Mouse (Mus musculus) CH12.LX (cell line): ENCODE measurements around the gene Slc30a1. TPM values are rescaled to one million over a fixed set of nuclear protein-coding genes. Genes with fewer than 3 reads are reported as not detected.

Source experiments
- DNase-seq: peaks from one replicate; pipeline ENCODE4 v3.0.0-alpha.2; 2013; ENCODE audit errors: extremely low read depth
- H3K27ac ChIP-seq: 2 replicates; pipeline ENCODE4 v1.5.1; 2012; ENCODE audit warnings: low read depth, mild to moderate bottlenecking, control low read depth, moderate library complexity; ENCODE audit not compliant: insufficient read depth
- H3K27me3 ChIP-seq: replicated peaks from 2 replicates; pipeline ENCODE3; 2012; ENCODE audit warnings: inconsistent platforms
- H3K36me3 ChIP-seq, 2 experiments: replicated peaks in 1 of 2; 2 replicates each; pipeline versions ENCODE3 to v1.6.1; 2012; ENCODE audit warnings: inconsistent platforms in 1 of 2, low read length in 1 of 2, mild to moderate bottlenecking in 1 of 2, mixed read lengths in 1 of 2, moderate library complexity in 1 of 2; ENCODE audit not compliant: control insufficient read depth in 1 of 2, insufficient read depth in 1 of 2
- H3K4me1 ChIP-seq, 2 experiments: 2 replicates each; pipeline ENCODE4 v1.6.1; 2012; ENCODE audit warnings: inconsistent platforms in 1 of 2, moderate library complexity in 1 of 2; ENCODE audit not compliant: insufficient read depth in 2 of 2, control insufficient read depth in 1 of 2
- H3K4me2 ChIP-seq: 2 replicates; pipeline ENCODE4 v1.6.1; 2012; ENCODE audit warnings: low read depth, mild to moderate bottlenecking, control low read depth; ENCODE audit not compliant: poor library complexity, insufficient read depth, severe bottlenecking
- H3K4me3 ChIP-seq, 3 experiments: fragments of 150-350 bp in 1 of 3; sonication (generic) in 1 of 3; replicated peaks in 1 of 3; 2 replicates each; pipeline versions ENCODE3 to v1.5.1; 2011 to 2012; ENCODE audit warnings: low read depth in 2 of 3, low read length in 2 of 3, mild to moderate bottlenecking in 2 of 3, moderate library complexity in 2 of 3, control low read depth in 1 of 3, improper control_type of control experiment in 1 of 3, inconsistent platforms in 1 of 3, mixed read lengths in 1 of 3; ENCODE audit not compliant: poor library complexity in 1 of 3
- H3K79me2 ChIP-seq: replicated peaks from 2 replicates; pipeline ENCODE4 v1.6.1; 2012; ENCODE audit warnings: mild to moderate bottlenecking, moderate library complexity; ENCODE audit not compliant: control insufficient read depth, poor library complexity, insufficient read depth, severe bottlenecking; ENCODE audit errors: extremely low read depth
- H3K9ac ChIP-seq: 2 replicates; pipeline ENCODE4 v1.6.1; 2012; ENCODE audit warnings: low read depth, mild to moderate bottlenecking, control low read depth, moderate library complexity; ENCODE audit not compliant: insufficient read depth
- H3K9me3 ChIP-seq: replicated peaks from 2 replicates; pipeline ENCODE3; 2012; ENCODE audit warnings: low read length, inconsistent platforms, mixed read lengths
- CHD1 ChIP-seq: IDR thresholded peaks from 2 replicates; pipeline ENCODE4 v1.6.1; 2012; ENCODE audit warnings: low read depth, low read length, improper control_type of control experiment, inconsistent platforms
- CTCF ChIP-seq, 2 experiments: IDR thresholded peaks in 1 of 2; conservative IDR thresholded peaks in 1 of 2; 2 replicates each; pipeline ENCODE4 v1.5.1; 2011 to 2012; ENCODE audit warnings: low read depth in 2 of 2, low read length in 2 of 2, improper control_type of control experiment in 1 of 2, inconsistent platforms in 1 of 2, mild to moderate bottlenecking in 1 of 2, moderate library complexity in 1 of 2
- E2F4 ChIP-seq: IDR thresholded peaks from 2 replicates; pipeline ENCODE4 v1.6.1; 2011; ENCODE audit warnings: low read depth, low read length, improper control_type of control experiment; ENCODE audit not compliant: insufficient replicate concordance
- EP300 ChIP-seq: IDR thresholded peaks from 2 replicates; pipeline ENCODE4 v1.6.1; 2011; ENCODE audit warnings: low read length, improper control_type of control experiment
- ETS1 ChIP-seq: conservative IDR thresholded peaks from 2 replicates; pipeline ENCODE4 v1.6.1; 2012; ENCODE audit warnings: low read depth, mild to moderate bottlenecking, inconsistent platforms, low read length, improper control_type of control experiment, moderate library complexity
- GABPA ChIP-seq: IDR thresholded peaks from 2 replicates; pipeline ENCODE4 v1.6.1; 2012; ENCODE audit warnings: low read depth, low read length, improper control_type of control experiment, inconsistent platforms; ENCODE audit not compliant: insufficient replicate concordance
- IRF4 ChIP-seq: IDR thresholded peaks from 2 replicates; pipeline ENCODE4 v1.6.1; 2014; ENCODE audit warnings: low read depth, mild to moderate bottlenecking, inconsistent platforms, low read length, improper control_type of control experiment
- JUND ChIP-seq: conservative IDR thresholded peaks from 2 replicates; pipeline ENCODE4 v1.6.1; 2011; ENCODE audit warnings: low read depth, low read length, improper control_type of control experiment
- KAT2A ChIP-seq: IDR thresholded peaks from 2 replicates; pipeline ENCODE4 v1.6.1; 2012; ENCODE audit warnings: low read length, improper control_type of control experiment, inconsistent platforms; ENCODE audit not compliant: insufficient replicate concordance
- MAX ChIP-seq: IDR thresholded peaks from 2 replicates; pipeline ENCODE4 v1.6.1; 2011; ENCODE audit warnings: low read length, improper control_type of control experiment
- MAZ ChIP-seq: IDR thresholded peaks from 2 replicates; pipeline ENCODE4 v1.6.1; 2012; ENCODE audit warnings: low read depth, mild to moderate bottlenecking, inconsistent platforms, low read length, improper control_type of control experiment, moderate library complexity
- MXI1 ChIP-seq: IDR thresholded peaks from 2 replicates; pipeline ENCODE4 v1.6.1; 2011; ENCODE audit warnings: mild to moderate bottlenecking, low read depth, low read length, improper control_type of control experiment
- MYC ChIP-seq: IDR thresholded peaks from 2 replicates; pipeline ENCODE4 v1.6.1; 2011; ENCODE audit warnings: low read depth, mild to moderate bottlenecking, improper control_type of control experiment, low read length
- NELFE ChIP-seq: IDR thresholded peaks from 2 replicates; pipeline ENCODE4 v1.6.1; 2011; ENCODE audit warnings: low read depth, low read length, improper control_type of control experiment
- POLR2A ChIP-seq: IDR thresholded peaks from 2 replicates; pipeline ENCODE4 v1.6.1; 2011; ENCODE audit warnings: low read depth, mild to moderate bottlenecking, improper control_type of control experiment, low read length
- RCOR1 ChIP-seq: conservative IDR thresholded peaks from 2 replicates; pipeline ENCODE4 v1.6.1; 2012; ENCODE audit warnings: low read depth, mild to moderate bottlenecking, inconsistent platforms, low read length, improper control_type of control experiment
- TBP ChIP-seq: conservative IDR thresholded peaks from 2 replicates; pipeline ENCODE4 v1.6.1; 2011; ENCODE audit warnings: low read depth, low read length, improper control_type of control experiment
- TCF12 ChIP-seq: IDR thresholded peaks from 2 replicates; pipeline ENCODE4 v1.6.1; 2014; ENCODE audit warnings: low read depth, mild to moderate bottlenecking, inconsistent platforms, low read length, improper control_type of control experiment
- USF1 ChIP-seq: IDR thresholded peaks from 2 replicates; pipeline ENCODE4 v1.6.1; 2014; ENCODE audit warnings: low read depth, mild to moderate bottlenecking, inconsistent platforms, low read length, improper control_type of control experiment
- ZC3H11A ChIP-seq: IDR thresholded peaks from 2 replicates; pipeline ENCODE4 v1.6.1; 2012; ENCODE audit warnings: low read depth, mild to moderate bottlenecking, inconsistent platforms, low read length, improper control_type of control experiment
- ZNF384 ChIP-seq: IDR thresholded peaks from 2 replicates; pipeline ENCODE4 v1.6.1; 2012; ENCODE audit warnings: low read depth, low read length, improper control_type of control experiment, inconsistent platforms
- dilution Hi-C: fragments of 300-500 bp; cut with MboI; formaldehyde crosslinking; loops from 2 replicates; pipeline ENCODE4 v1.14.3; 2020; ENCODE audit warnings: low sequenced_read_pairs; ENCODE audit not compliant: extremely low pct_unique_long_range_greater_than_20kb, extremely low pct_ligation_motif_present
- in situ Hi-C: fragments of 300-500 bp; cut with MboI; formaldehyde crosslinking; loops from 3 replicates; pipeline ENCODE4 v1.14.3; 2019; ENCODE audit warnings: low sequenced_read_pairs, low pct_ligation_motif_present, low pct_unique_long_range_greater_than_20kb, mixed read lengths
- polyA plus RNA-seq: library from polyadenylated mRNA; unstranded; fragments of >175 nt; gene quantifications from 2 replicates; pipeline ENCODE4 v1.2.1, GENCODE M21; 2012; ENCODE audit warnings: low read depth; ENCODE audit not compliant: insufficient read length
- total RNA-seq, 2 experiments: library from RNA; depleted of rRNA; stranded (reverse); fragments of 300-350 nt in 1 of 2; fragments of >200 nt in 1 of 2; gene quantifications; 2 replicates each; pipeline ENCODE4 v1.2.3; 2012 to 2014

Slc30a1 gene
- total and polyA plus RNA-seq, 3 experiments = 4.5 to 15.8 (median 9.4) TPM

DNA sequence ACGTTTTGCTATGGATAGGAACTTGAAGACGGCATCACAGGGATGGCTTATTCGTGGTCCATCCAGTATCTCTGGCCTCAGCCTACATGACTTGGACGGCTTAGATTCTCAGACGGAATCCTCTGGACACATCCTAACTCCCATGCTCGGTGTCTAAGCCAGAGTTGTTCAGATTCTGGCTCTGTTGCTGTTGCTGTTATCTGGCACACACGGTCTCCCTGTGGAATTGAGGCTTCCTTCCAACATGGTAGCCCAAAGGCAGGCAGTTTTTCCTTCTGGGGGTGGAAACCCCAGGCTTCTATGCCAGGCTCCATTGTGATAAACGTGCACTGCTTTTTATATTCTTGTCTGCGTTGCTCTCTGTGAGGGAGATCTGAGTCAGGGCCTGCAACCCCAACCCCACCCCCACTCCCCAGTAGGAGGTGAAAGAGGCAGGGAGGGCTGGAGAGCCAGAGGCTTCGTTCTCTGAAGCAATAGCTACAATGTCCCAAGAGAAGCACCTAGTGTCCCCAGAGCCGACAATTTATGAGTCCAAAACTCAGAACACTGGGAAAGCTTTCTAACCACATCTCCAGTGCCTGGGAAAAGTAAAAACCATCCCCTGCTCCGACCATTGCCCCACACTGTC lies 23.4 kb downstream of the Slc30a1 start:
- H3K4me2 ChIP-seq = no peak overlapping the region
- no peak overlapping the region for H3K9ac ChIP-seq
- no peaks in the 10 kb centered on the region for H3K9me3 ChIP-seq
- no peak overlapping the region for H3K4me3 ChIP-seq
- H3K27me3 ChIP-seq = peaks cover 25% of the 10 kb centered on the region
- no peaks in the 10 kb centered on the region for H3K36me3 ChIP-seq
- dilution Hi-C loops = no loop called here
- H3K4me1 ChIP-seq = no peaks in the 10 kb centered on the region
- H3K27ac ChIP-seq = no peak overlapping the region
- TF ChIP-seq RCOR1 (no peak), JUND (no peak), ZC3H11A (no peak), IRF4 (no peak), TCF12 (no peak), EP300 (no peak), MXI1 (no peak), GABPA (no peak), KAT2A (no peak), POLR2A (no peak), CHD1 (no peak), E2F4 (no peak), NELFE (no peak), MYC (no peak), USF1 (no peak), CTCF (conservative IDR thresholded peaks at IDR 0.05 in 1 of 2, IDR thresholded peaks at IDR 0.05 in 1 of 2; ENCODE audit: low read depth in 2 of 2, low read length in 2 of 2) (no peak), ETS1 (no peak), ZNF384 (no peak), MAX (no peak), MAZ (no peak)
- DNase-seq = no peak
- in situ Hi-C loops = no loop called here
- no peaks in the 10 kb centered on the region for H3K79me2 ChIP-seq

DNA sequence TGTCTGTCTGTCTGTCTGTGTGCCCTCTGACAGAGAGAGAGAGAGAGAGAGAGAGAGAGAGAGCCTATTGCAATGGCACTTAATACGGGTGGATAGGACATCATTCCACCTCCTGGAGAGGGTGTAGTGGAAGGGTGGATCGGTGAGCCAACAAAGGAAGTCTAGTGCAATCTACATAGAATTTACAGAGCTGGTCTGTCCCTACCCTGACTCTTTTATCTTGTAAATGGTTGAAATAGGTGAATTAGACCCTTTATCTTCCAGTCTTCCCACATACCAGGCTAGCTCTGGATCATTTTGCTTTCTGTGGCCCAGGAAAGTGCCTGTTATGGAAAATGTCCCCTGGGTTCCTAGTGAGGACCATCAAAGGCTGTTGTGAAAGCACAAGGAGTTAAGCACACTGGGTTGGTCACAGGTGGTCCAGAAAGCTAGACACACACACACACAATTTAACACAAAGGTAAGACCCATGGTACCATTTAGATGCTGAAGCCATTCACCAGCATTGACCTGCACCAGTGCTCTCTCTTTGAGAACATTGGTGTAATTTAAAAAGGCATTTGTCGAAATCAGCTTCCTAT lies 24.0 kb downstream of the Slc30a1 start:
- no peak overlapping the region for H3K27ac ChIP-seq
- no peak overlapping the region for H3K9ac ChIP-seq
- no peaks in the 10 kb centered on the region for H3K36me3 ChIP-seq
- dilution Hi-C loops (no loop called here), in situ Hi-C loops (no loop called here)
- no peak for DNase-seq
- H3K27me3 ChIP-seq = peaks cover 25% of the 10 kb centered on the region
- H3K4me2 ChIP-seq = no peak overlapping the region; the same call in 1 of the 2 replicates
- H3K9me3 ChIP-seq = no peaks in the 10 kb centered on the region
- no peak for TF ChIP-seq GABPA
- TF ChIP-seq TBP = no peak
- H3K79me2 ChIP-seq = no peaks in the 10 kb centered on the region
- H3K4me3 ChIP-seq = no peak overlapping the region
- no peaks in the 10 kb centered on the region for H3K4me1 ChIP-seq
